Mouse (Mus musculus) megakaryocyte progenitor cell, adult 5-6 weeks (primary cell): Measurements from ENCODE around the gene Mcemp1. TPM values are rescaled to one million over a fixed set of nuclear protein-coding genes. Genes with fewer than 3 reads are reported as not detected.

ENCODE experiments used
- ATAC-seq: replicated peaks from 2 replicates; pipeline ENCODE4 v1.8.0; 2016; ENCODE audit warnings: mild to moderate bottlenecking, moderate TSS enrichment, inconsistent platforms; ENCODE audit not compliant: poor library complexity
- total RNA-seq, 2 experiments: library from RNA; stranded (forward) in 1 of 2; stranded (reverse) in 1 of 2; fragments of 157-497, 149-512 nt in 1 of 2; fragments of 200-1000 nt in 1 of 2; gene quantifications; 2 replicates each; pipeline versions ENCODE4 v1.2.3 to v1.2.4; 2015 to 2017

Gene Mcemp1
- total RNA-seq (2015), result 21.5 and 30.3 TPM in 2 replicates
- total RNA-seq (2017), result 16.0 TPM in 2 replicates

GRCm38 (mm10) chr8:3665507-3665906 lies at the start of gene Mcemp1:
Mcemp1 (plus strand) TSS chr8:3665754.
- peak; percentile 43 for ATAC-seq

DNA sequence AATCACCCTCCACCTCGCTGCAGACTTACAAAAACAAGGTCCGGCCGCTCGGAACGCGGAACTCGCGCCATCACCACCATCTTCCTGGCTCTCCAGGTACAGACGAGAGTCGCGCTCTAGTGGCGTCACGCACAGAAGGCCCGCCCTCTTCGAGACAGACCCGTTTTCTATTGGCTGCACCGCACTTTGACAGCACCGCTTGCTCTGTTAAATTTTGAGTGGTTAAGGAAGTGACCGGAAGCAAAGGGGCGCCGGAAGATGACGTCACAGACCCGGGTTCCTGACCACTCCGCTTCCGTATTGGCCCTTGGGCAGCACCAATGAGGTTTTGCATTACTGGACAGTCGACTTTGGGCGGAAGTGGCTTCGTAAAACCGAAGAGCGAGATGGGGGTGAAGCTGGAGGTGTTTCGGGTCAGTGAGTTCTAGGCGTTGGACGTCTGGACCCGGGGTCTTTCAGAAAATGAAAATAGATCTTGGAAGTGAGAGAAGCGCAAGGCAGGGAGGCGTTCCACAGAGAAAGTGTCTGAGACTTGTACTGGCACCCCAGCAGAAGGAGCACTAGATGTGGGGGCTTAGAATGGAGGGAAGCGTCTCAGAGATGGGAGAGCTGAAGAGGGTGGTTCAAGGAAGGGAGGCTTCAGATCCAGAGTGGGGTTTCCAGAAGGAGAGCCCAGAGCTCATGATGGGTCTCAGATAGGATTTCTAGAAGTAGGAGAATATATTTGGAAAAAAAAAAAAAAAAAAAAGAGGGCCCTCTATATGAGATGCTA lies 44.2 kb upstream of the Mcemp1 start, which contains the start of the genes Xab2 and Pet100:
Xab2 (minus strand) TSS at position 118 of the 772 bp plus-strand sequence.
Pet100 (plus strand) TSS at position 350 of the 772 bp plus-strand sequence.
- ATAC-seq, result peak; percentile 95

DNA sequence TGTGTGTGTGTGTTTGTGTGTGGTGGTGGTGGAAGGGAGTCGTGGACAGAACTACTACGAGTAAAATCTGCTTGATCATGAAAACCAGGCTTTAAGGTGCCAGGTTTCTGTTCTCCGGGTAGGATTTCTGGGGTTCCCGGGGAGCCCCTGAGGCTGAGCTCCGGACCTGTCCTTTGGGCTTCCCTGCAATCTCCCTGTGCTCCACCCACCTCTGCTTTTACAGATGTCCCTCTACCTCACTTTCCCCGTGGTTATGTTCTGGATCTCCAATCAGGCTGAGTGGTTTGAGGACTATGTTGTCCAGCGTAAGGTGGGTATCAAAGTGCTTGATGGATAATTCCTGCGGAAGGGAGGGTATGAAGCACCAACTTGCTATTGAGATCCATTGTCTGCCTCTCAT lies 43.4 kb upstream of the Mcemp1 start:
- no peak for ATAC-seq

- no peak for ATAC-seq
Observed at GRCm38 (mm10) chr8:3625445-3625844, 40.1 kb upstream of the Mcemp1 start, which contains the start of gene Pcp2. Pcp2 (minus strand) TSS chr8:3625545.

GRCm38 (mm10) chr8:3626971-3627370 lies 38.6 kb upstream of the Mcemp1 start:
- no peak for ATAC-seq

GRCm38 (mm10) chr8:3628014-3628413 lies 37.5 kb upstream of the Mcemp1 start:
- peak; percentile 61 for ATAC-seq

DNA sequence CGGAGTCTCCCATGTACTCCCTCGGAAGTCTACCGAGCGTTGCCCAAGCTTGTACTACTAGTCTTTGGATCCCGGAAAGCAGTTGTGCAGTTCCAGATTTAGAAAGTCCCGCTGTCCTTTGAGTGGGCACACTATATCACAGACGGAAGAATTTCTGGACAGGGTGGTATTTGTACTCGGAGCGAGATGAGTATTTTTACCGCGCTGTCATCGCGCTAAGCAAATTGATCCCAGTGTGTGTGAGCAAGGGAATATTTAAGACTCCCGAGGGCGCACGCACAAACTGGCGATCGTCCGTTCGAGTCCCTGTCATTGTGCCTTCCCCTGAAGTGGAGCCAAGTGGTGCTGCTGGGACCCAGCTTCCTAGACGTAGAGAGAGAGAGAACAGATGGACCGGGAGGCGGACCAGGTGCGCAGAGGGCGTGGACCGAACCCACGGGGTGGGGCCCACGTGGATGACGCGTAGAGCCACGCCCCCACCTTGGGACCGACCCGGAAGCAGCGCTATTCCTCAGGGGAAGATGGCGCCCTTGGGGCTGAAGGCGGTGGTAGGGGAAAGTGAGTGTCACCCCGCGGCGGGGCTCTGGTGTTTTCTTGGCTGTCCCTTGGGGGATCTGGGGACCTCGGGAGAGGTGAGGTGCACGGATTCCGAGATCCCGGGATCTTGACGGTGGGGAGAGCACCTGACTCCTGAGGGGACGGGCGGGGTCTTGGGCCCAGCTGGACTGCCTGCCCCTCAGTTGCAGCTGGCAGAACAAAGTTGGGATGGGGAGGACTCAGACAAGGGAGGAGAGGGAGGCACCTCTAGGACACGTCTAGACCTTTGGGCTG lies 34.7 kb upstream of the Mcemp1 start, which contains the start of gene Stxbp2:
Stxbp2 (plus strand) TSS at position 309 of the 831 bp plus-strand sequence.
- peak; percentile 91 for ATAC-seq

- peak; percentile 54 for ATAC-seq
Observed at GRCm38 (mm10) chr8:3631478-3631875, 34.1 kb upstream of the Mcemp1 start.

DNA sequence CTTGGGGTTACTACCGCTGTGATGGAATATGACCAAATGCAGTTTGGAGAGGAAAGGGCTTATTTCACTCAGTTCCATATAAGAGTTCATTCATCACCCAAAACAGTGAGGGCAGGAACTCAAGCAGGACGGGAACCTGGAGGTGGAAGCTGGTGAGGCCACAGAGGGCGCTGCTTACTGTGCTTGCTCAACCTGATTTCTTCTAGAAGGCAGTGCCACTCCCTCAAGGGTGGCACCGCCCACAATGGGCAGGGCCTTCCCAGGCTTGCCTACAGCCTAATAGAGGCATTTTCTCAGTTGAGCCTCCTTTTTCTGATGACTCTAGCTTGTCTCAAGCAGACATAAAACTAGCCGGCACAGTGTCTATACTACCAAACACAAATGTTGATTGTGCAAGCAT lies 19.8 kb upstream of the Mcemp1 start:
- peak; percentile 89 for ATAC-seq

DNA sequence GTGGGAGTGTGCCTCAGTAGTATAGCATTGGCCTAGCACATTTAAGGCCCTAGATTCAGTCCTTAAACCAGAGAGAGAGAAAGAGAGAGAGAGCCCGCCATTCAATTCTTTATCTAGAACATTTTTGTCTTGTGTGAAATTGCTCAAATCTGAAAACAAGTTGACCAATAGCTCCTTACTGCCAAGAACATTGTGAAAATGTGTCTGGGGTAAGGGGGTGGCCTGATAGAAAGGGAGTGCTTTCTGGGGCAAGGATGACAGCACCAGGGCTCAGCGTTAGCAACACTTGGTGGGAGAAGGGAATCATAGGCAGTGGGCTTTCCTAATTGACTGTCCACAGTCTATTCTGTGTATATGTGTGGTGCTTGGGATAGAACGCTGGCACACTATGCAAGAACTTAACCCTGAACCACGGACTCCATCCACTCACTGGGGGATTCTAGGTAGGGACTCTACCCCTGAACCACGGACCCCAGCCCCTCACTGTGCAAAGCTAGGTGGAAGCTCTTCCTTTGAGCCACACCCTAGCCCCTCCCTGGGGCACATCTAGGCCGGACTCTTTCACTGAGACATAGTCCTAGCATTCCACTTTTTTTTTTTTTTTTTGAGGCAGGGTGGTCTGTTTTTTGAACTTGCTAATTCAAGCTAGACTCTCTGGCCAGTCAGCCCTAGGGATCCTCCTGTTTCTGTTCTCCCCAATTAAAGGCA lies 18.6 kb upstream of the Mcemp1 start:
- ATAC-seq, result 0 out of 2 replicates have a peak, but pooled peaks have one; percentile 13

DNA sequence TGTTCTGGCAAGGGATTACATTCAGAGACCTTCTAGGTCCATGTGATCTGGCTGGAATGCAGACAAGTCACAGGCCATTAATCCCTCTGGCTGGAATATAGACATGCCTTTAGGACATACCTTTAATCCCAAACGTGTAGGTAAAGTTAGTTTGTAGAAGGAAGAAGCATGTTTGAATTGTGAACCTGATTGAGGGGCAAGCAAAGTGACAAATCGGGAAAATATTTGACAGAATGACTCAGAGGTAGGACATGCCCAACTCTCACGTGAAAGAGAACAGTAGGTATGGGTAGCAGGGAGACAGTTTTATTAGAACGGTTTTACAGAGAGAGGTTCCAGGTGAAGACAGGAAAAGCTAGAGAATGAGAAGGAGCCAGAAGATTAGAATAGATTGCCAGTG lies 18.0 kb upstream of the Mcemp1 start:
- no peak for ATAC-seq

DNA sequence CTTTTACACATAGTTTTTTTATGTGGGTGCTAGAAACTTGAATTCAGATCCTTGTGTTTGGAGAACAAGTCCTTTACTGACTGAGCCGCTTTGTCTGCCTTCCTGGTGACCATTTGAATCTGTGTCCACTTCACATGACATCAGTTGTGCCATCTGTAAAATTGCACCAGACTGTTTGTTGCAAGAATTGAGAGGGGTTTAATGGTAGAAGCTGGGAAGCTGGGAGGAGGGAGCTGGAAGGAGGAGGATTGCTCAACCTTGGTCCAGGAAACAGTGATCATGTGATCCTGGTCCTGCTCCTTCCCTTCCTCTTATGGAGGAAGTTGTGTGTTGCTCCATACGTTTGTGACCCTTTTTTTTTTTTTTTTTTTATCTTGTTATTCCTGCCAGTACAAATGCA lies 17.3 kb upstream of the Mcemp1 start:
- ATAC-seq, result peak; percentile 59

DNA sequence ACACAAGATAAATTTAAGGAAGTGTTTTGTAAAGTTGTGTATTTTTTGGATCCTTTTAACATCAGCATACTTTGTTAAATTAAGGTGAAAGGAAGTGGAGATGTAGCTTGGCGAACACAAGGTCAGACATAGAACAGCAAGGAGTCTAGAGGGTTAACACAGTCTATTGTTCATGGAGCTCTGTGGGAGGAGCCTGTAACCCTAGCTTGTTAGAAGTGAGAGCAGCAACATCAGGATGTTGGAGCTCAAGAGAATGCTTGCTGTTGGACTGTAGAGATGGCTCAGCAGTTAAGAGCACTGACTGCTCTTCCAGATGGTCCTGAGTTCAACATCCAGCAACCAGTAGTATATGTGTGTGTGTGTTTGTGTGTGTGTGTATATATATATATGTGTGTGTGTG lies 16.6 kb upstream of the Mcemp1 start:
- peak; percentile 20; the same call in 1 of the 2 replicates for ATAC-seq

GRCm38 (mm10) chr8:3652845-3653244 lies 12.7 kb upstream of the Mcemp1 start:
- peak; percentile 12; the same call in 1 of the 2 replicates for ATAC-seq

GRCm38 (mm10) chr8:3654726-3655508 lies 10.6 kb upstream of the Mcemp1 start:
- no peak for ATAC-seq

GRCm38 (mm10) chr8:3655526-3655925 lies 10.0 kb upstream of the Mcemp1 start, which contains the start of gene Retn:
Retn (plus strand) TSS chr8:3655770.
- no peak for ATAC-seq

- no peak for ATAC-seq
Observed at GRCm38 (mm10) chr8:3656725-3657381, 8.7 kb upstream of the Mcemp1 start.

GRCm38 (mm10) chr8:3660889-3661288 lies 4.7 kb upstream of the Mcemp1 start:
- ATAC-seq, result peak; percentile 64

DNA sequence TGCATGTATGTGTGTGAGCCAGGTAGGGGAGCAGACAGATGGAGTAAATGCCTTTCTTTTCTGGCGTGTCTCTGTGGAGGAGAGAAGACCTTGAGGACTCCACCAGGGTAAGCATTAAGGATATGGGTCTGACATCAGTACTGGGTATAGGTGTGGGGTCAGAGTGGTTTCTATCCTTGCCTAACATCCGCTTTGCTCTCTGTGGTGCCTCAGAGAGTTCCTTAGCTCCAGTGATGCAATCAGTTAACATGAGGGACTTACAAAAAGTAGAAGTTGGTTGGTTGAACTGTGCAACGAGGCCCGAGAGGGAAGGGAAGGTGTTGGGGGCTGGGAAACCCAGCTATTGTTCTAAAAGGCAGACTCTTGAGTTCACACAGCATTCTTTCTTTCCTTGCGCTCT lies 1.1 kb upstream of the Mcemp1 start:
- peak; percentile 88 for ATAC-seq
